Mouse (Mus musculus) embryo, embryonic 10 days (tissue): ENCODE measurements around the gene Ecel1.

Experiments used
- DNase-seq: peaks from one replicate; pipeline ENCODE4 v3.0.0-alpha.2; 2015; ENCODE audit warnings: low spot score

The Ecel1 gene

DNA sequence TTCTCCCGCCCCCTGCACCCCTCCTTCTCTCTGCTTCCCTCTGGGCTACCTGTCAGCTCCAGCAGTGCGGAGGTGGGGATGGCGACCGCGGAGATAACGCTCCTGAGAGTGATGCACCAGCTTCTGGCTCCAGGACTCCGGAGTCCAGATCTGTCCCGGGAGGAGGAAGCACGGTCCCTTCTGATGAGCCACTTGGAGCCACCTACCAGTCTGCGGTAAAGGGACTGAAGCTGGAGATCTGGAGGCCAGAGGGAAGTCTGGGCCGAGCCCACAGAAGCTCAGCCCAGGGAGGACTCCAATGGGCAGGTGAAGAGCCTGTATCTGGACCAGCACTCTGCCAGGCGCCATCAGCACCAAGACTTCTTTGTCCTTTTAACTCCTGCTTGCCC, at the start of gene Ecel1:
Ecel1 (minus strand) TSS at position 323 of the 389 bp plus-strand sequence.
- DNase-seq = no peak

DNA sequence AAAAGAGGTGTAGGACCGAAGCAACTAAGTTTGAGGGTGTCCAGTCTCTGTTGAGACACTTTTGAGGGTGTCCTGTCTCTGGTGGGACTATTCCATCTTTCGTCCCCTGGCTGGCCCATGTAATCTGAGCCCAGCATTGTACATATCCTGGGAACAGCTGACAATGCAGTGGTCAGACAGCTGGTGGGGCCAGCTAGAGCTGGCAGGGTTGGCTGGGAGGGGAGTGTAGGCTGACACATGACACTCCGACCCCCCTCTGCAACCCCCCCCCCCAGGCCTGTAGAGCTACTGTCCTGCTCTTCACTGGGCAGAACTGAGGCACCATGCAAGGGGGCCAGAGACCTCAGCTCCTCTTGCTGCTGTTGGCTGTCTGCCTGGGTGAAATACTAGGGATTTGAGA, 49.2 kb upstream of the Ecel1 start:
- peak; percentile 29 for DNase-seq

DNA sequence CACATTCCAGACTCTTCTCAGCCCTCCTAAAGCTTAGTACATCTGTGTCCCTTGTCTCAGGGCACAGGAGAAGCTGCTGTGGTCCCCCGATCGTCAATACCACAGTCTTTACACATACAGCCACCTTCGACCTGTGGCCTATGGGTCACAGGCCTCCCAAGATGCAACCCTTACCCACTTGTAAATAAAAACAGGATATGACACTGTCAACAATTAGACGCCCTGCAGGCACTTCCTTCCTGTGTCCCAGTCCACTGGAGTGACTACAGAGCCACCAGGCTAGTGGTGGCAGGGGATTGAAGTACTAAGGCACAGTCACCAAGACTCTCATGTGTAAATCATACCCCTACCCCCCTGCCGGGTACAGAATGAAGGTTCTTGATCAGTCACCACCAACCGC, 48.7 kb upstream of the Ecel1 start:
- no peak for DNase-seq

DNA sequence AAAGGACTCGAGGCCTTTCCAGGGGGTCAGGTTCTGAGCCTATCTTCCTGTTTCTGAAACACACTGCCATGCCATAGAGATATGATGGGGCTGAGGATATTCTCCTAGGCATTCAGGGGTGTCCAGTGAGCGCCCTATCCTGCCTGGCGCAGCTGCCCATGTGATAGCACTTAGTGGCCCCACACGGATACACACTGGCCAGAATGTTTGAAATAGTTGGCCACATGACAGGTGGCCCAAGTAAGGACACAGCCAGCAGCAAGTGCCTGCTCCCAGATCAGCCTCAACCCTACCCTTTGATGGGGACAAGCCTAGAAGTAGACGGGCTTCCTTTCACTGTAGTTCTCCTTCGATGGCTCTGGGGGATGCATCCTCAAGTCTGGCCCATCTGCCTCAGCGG, 48.1 kb upstream of the Ecel1 start, which contains the start of gene Chrng:
Chrng (plus strand) TSS at position 193 of the 400 bp plus-strand sequence.
- DNase-seq = no peak

DNA sequence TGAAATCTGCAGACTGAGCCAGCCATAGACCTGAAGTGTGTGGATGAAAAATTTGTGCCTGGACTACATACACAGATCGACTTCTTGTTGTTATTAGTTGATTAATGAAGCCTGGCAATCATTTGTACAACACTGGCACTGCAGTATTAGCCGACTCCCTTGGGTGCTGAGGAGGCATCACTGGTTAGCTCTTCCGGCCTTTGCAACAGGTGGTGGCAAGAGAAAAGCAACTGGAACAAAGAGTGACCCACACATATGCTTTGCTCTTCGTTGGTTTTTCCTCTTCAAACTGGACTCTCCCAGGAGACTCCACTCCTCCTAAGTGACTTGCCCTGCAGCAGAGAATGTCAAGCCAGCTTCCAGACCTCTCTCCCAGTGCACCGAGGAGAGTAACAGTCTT, 47.5 kb upstream of the Ecel1 start:
- no peak for DNase-seq

DNA sequence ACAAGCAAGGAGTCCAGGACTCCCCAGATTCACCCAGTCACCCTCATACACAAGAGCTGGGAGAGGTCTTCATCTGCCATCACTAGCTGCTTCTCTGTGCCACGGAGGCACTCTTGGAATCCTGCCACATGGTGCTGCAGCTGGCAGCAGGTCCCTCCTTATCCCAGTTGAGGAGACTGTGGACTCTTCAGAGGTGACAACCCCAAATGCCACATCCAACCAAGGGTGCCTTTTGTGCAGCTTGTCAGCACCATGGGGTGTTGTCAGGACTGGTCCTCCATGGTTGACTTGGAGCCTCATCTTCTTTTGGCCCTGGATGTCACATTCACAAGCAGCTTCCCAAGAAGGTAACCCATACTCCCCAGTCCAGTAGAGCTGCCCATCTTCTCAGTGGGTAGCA, 45.5 kb upstream of the Ecel1 start:
- no peak for DNase-seq

DNA sequence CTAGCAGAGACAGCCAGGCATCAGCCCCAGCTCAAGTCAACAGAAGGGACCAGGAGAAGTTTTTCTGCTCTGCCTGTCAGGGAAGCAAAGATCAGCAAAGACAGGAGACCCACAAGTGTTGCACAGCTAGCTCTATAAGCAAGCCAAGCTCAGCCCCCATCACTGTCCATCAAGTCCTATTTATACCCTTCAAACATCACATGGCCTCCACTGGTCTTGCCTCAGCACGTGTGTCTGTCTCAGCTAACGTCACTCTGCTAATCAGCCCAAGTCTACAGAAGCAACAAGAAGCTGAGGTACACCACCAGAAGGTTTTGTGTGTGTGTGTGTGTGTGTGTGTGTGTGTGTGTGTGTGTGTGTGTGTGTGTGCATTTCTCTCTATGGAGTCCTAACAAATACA, 44.5 kb upstream of the Ecel1 start:
- no peak for DNase-seq

DNA sequence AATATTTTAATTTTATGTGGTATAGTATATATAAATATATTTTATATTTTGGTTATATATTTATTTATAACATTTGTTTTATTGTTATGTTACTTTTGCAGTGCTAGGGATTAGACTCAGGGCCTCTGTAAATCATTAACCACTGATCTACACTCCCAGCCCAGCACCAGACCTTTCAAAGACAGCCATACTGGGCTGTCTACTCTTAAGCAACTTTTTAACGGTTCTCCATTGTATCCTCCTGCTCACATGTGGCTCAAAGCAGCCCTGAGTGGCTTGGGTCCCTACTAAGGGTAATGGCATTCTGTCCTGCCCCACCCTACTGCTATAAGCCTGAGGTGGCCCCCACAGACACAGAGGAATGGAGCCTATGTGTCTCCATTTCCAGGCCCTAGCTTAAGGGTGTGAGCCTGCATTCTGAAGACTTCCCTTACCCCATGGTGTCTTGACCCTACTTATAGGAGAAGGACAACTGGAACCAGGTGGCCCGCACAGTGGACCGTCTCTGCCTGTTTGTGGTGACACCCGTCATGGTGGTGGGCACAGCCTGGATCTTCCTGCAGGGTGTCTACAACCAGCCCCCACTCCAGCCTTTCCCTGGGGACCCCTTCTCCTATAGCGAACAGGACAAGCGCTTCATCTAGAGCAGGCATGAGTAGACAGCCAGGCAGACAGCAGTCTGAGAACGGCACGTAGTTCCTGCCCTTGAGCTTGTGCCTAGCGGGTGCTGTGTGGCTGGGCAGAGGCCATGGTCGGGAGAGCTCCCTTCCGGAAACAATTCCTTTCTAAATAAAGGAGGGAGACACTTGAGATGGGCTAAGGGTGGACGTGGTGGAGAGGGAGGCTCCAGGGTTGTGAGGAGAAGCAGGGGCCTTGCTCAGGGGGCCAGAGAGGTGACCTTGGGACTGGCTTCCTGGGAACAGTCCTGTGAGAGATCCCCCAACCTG, 42.1 kb upstream of the Ecel1 start:
- no peak for DNase-seq

DNA sequence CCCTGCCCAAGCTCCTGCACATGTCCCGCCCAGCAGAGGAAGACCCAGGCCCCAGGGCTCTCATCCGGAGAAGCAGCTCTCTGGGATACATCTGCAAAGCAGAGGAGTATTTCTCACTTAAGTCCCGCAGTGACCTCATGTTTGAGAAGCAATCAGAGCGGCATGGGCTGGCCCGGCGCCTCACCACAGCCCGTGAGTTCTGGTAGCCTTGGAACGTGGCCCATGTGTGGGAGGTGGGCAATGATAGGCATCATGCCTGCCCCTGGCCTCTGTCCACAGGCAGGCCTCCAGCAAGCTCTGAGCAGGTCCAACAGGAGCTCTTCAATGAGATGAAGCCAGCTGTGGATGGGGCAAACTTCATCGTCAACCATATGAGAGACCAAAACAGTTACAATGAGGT, 41.0 kb upstream of the Ecel1 start:
- no peak for DNase-seq

DNA sequence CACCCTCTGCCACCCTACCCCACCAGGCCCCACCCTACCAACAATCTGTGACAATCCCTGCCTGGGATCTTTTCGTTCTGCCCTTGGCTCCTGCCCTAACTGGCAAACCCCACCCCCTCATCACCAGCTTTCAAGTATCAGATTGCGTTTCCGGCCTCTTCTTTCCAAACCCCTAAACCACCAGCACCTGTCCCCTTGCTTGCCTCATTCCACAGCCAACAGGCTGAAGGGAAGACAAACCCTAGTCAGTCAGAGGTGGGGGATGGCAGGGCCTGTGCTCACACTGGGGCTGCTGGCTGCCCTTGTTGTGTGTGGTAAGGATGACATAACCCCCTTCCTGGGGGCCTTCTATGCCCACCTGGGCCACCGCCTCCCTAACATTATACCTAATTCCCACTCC, 34.1 kb upstream of the Ecel1 start, which contains the start of gene Chrnd:
Chrnd (plus strand) TSS at position 179 of the 400 bp plus-strand sequence.
- no peak for DNase-seq

DNA sequence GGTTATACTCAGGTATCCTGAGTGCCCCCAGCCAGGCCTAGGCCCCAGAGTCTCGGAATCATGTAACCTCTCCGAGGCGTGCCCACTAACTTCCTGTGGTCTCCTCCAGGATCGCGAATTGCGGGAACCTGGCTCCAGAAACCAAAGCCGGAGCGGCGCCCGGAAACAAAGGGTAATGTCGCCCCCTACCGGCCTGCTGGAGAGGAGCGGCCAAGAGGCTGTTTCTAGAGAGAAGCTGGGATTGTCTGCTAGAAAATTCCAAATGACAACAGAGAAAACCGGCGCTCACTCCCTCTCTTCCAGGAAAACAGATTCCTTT, 30.7 kb upstream of the Ecel1 start:
- DNase-seq = peak; percentile 87

DNA sequence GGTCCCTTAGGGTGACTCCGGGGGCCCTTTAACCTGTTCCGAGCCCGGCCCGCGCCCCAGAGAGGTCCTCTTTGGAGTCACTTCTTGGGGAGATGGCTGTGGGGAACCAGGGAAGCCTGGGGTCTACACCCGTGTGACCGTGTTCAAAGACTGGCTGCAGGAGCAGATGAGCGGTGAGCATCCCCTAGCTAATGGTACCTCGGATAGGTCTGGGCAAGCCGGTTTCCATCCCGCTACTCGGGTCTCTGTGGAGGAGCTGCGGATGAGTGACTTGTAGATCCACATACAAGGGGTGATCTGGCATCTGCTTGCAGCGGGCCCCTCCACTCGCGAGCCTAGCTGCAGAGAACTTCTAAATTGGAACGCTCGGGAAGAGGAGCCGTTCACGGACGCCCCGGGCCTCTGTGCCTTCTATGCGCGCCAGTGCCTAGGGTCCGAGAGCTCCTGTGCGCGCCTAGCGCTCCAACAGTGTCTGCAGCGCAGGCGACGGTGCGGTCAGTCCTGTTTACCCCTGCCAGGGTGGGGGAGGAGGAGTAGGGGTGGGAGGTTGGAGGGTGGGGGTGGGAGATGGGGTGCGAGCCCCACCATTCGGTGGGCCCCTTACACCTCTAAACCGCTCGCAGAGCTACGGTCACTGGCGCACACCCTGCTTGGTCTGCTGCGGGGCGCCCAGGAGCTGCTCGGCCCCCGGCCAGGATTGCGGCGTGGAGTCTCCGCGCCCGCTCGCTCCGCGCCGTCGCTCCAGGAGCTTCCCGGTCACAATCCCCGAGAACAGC, 30.1 kb upstream of the Ecel1 start:
- DNase-seq = peak; percentile 64

DNA sequence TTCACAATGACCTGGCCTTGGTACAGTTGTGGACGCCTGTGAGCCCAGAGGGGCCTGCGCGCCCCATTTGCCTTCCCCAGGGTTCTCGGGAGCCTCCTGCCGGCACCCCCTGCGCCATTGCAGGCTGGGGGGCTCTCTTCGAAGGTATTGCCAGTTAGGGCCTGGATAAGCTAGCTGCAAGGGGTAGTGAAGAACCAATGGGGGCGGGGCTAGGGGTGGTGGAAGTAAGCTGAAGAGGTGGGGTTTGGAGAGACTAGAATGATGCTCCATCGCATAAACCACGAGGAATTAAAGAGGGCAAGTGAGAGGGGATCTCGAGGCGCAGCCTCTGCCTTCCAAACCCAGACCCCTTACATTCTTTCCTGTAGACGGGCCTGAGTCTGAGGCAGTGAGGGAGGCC, 29.2 kb upstream of the Ecel1 start:
- DNase-seq = no peak

DNA sequence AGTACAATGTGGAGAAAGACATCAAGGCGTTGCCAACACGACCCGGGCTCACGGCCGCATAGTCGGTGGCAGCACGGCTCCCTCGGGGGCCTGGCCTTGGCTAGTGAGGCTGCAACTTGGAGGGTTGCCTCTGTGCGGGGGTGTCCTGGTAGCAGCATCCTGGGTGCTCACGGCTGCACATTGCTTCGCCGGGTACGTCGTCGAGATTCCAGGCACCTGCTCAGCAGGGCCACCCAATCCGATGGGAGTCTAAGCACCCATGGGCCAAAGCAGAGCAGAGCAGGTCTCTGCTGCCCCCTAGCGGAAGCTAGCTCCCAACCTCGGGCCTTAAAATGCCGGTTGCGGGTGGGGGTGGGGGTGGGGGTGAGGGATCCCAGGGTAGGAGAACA, 28.4 kb upstream of the Ecel1 start:
- peak; percentile 63 for DNase-seq

DNA sequence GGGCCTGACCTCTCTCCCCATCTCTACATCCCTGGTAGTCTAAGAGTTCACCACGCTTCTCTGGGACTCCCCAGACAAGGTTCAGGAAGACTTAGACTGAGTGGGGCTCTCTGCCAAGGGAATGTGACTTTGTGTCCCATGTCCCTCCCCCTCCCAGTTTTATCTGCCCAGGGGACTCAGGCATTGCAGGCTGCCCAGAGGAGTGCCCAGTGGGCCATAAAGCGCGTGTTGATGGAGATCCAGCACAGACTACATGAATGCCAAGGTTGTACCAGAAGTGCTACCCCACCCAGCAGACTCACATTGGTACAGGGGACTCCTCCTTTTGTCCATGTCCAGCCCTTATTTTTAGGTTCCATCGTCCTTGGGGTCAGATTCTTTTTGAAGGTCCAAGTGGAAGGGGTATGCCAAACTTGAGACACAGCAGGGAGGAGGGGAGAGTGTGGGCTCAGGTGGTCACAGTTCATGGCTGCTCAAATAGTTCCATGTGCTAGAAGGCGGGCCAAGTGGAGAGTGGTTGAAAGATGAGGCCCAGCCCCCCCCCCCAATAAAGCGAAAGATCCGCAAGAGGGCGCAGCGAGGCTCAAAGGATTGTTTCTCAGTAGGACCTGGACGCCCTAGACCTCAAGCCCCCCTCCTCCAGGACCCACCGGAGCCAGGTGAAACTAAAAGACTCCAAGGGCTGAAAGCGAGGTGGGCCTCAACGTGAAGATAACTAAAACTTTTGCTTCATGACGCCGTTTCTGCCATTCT, 27.9 kb upstream of the Ecel1 start:
- peak; percentile 26 for DNase-seq

DNA sequence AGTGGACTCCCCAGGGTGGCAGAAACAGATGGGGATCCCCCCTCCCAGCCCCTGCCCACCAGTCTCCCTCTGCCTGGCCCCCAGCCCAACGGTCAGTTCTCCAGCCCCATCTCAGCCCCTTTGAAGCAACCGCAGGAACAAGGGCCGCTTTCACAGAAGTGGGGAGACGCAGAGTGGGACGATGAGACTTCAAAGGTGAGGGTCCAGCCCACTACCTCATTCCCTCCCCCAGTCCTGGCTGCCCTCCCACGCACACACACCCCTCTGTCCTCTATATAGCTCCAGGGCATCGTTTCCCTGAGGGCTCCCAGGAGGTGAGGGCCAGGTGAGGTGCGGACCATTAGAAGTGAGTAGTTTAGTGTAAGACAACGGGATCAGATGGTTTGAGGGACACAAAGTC, 26.7 kb upstream of the Ecel1 start, which contains the start of gene Prss56:
Prss56 (plus strand) TSS at position 301 of the 400 bp plus-strand sequence.
- DNase-seq = no peak

DNA sequence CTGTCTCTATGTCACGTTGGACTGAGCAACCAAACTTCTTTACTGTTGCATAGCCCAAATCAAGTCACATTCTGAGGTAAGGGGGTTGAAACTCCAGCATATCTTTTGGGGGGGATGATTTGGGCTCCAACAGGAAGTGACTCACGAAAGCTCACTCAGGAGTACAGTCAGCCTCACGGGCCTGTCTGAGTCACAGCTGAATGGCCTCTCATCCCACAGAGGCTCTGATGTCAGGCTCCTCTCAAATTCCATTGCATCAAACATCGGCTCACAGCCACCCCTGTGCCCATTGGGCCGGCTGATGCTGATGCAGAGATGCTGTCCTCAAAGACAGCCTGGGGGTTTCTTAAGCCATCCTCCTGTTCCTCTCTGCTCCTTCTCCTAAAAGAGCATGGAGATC, 24.6 kb upstream of the Ecel1 start:
- no peak for DNase-seq

DNA sequence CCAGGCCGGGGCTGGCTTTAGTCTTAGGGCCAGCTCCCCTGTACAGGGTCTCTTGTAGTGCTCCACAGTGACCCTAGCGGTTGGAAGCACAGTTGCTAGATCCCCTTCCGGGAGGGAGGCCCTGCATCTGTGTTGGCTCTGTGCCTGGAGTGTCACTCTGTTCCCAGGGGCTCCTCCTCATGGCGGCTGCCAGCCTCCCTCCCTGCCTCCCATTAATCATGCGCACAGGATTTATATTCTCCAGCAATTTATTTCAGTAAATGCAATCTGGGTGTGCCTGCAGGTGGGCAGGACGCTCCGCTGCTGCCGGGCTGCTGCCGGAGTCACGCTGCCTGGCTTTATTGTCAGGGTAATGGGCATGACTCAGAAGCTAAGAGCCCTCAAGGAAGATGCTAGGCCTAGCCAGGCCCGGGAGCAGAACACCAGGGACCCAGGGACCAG, 19.6 kb upstream of the Ecel1 start:
- peak; percentile 73 for DNase-seq

DNA sequence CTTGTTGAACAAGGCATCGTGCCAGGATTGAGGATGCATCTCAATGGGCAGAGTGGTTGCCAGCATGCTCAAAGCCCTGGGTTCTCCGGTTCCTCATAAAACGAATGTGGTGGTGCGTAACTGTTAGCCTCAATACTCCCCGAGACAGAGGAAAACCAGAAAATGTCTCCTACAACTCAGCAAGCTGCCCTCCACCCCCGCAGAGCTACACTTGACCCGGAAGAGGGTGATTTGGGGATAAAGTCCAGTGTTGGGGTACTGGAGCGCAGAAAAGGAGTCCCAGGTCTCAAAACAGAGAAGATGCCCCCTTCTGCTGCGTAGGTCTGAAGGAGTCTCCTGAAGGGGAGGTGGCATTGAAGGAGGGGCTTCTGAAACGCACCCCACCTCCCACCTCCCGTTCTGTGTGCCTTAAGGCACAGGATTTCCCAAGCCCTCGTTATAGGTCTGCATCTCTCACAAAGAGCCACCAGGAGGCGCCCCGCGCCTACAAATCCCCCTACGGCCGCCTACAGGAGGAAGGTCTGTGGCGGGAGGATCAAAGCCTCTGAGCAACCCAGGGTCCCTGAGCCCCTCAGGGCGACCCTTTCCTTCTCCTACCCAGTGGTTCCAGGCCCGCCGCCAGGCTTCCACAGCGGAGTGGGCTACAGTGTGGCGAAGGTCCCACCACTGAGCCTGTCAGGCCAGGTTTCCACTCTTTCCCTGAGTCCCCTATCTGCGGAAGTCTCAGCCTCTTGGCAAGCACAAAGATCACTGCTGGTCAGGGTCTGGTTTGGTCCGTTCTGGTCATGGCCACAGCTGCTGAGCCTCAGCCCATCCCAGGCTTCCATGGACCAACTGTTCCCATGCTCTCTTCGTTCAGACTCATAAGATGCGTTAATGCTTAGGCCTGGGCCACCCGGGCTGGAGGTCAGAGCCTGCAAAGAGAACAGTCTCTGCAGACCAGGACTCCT, 18.0 kb upstream of the Ecel1 start:
- peak; percentile 76 for DNase-seq

DNA sequence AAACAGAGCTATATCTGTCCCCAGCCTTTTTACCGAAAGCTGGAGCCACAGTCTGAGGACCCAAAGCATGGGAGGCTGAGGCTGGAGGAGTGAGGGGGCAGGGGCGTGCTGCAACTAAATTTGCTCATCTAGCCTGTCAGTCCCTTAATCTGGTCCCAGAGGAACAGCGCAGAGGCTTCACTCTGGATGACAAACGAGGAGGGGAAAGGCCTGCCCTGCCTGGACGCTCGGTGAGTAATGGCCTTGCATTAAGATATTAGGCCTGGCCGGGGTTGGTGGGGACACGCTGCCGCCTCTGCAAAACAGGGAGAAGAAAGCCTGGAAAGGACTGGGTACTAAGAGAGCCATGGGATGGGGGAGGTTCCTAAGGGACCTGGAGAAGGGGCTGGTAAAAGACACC, 16.0 kb upstream of the Ecel1 start:
- peak; percentile 45 for DNase-seq

DNA sequence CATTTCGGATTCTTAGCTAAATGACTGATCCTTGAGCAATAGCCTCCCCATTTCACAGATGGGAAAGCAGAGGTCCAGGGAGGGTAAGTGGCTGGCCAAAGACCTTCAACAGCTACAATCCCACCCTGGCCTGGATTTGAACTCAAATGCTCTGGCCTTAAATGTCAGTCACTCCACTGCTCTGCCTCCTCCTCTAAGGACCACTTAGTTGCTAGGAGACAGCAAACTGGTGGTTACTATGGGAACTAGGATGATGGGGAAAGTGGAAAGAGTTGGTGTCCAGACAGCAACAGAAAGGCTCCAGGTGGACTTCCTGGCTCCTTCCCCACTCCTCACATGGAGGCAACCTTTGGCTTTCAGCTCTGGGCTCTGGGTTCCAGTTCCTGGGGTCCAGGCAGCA, 15.0 kb upstream of the Ecel1 start:
- DNase-seq = no peak
